Comparison of ENCODE assay signal across 10 mouse cellular contexts in genomic region chr3:132035176-132035575, GRCm38 (mm10).
"Had no signal": no experiment of that assay in that cellular context is flagged by ENCODE, and none has a peak within 500 bp of the region (broad histone marks: within the 10 kb centered on the region; RNA-seq: fewer than 3 reads in every experiment).

No protein-coding gene starts in this region.

- DNase-seq: kidney, adult 8-10 months; kidney, postnatal 10 days; kidney, postnatal 4 days; liver, embryonic 13.5 days; liver, postnatal 0 days; right cerebral cortex, postnatal 4 days; thymus, postnatal 36 days had no signal

- ATAC-seq: inflammation-experienced regulatory T-cells, adult 6 months; intestine, postnatal 0 days; liver, postnatal 0 days; midbrain, embryonic 16.5 days had no signal
